Mouse (Mus musculus): ENCODE measurements at regions not wholly inside any gene's neighbourhood (a gene's known extent, or its start where the extent isn't known, plus 50 kb on each side); places are given as distances from the start of the nearest gene placed in this dataset.

DNA sequence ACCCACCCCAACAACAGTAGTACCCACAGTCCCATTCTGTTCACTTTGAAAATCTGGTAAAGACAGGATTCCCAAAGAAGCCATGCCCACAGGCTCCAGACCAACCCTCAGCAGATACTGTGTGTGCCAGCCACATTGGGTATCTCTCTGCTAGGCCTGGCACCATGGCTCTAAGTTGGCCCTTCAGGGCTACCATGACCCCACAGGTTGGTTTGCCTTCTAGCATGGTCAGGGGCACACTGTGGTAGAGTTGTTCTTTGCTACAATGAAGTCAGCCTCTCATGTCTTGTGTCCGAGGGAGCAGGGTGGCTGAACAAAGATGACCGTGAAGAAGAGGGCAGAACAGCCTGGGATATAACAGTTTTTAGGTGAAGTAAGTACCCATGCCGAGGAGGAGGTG lies 59.8 kb upstream of the Slco4a1 start:
- no peaks in the 10 kb centered on the region for H3K9me3 ChIP-seq

DNA sequence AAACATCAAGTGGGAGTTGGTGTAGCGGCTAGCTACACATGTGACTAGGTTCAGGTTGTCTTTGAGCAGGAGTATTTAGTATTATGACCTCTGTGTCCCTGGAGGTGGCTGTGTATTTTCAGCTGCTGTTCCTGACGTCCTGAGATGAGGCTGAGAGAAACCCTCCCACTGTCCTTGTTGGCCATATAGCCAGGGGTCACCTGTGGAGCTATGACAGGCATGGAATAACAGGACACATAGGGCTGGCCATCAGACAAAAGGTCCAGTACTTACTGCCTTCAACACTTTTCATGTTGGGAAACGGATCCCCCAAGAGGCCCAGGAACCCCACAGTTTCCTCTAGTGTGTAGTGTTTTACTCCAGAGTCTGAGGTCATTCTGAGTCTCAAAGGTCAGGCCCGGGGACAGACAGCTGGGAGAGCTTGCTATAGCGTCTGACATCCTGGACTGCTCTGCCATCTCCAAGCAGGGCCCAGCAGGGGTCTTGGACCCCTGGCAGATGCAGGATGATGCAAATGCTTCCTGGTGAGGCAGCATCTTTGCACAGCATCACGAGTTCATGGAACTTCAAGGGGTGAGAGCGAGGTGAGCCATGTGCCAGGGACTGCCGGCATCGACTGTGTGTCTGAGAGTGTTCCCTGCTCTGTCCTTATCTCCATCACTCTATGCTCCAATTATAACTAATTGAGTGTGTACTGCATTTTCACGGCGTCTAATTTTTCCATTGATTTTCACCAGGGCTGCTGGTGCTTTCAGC lies 60.6 kb upstream of the Slco4a1 start:
- no peak overlapping the region for H3K4me2 ChIP-seq (replicated peaks)
- H3K27ac ChIP-seq, result no peak overlapping the region
- no peak overlapping the region for H3K9ac ChIP-seq
- peaks cover 12% of the 10 kb centered on the region; the same call in 1 of the 2 replicates for H3K27me3 ChIP-seq (replicated peaks)
- no peaks in the 10 kb centered on the region for H3K36me3 ChIP-seq
- WGBS, result 61% methylated on average over 11 of the region's 11 CpGs
- no peaks in the 10 kb centered on the region; the same call in 1 of the 2 replicates for H3K4me1 ChIP-seq (replicated peaks)
- H3K4me3 ChIP-seq (replicated peaks), result no peak overlapping the region
- ATAC-seq, result no peak
- H3K9me3 ChIP-seq, result no peaks in the 10 kb centered on the region

More for the DNA sequence above, 59.8 kb upstream of the Slco4a1 start:
- Histone ChIP-seq H3K27me3 (replicated peaks) (peaks cover 7% of the 10 kb centered on the region; the same call in 1 of the 2 replicates), H3K4me1 (replicated peaks) (no peaks in the 10 kb centered on the region; the same call in 1 of the 2 replicates), H3K27ac (no peak overlapping the region), H3K4me3 (replicated peaks) (no peak overlapping the region), H3K36me3 (no peaks in the 10 kb centered on the region), H3K9ac (no peak overlapping the region), H3K4me2 (replicated peaks) (no peak overlapping the region)
- WGBS, result 86% methylated on average over 3 of the region's 3 CpGs
- ATAC-seq, result no peak

DNA sequence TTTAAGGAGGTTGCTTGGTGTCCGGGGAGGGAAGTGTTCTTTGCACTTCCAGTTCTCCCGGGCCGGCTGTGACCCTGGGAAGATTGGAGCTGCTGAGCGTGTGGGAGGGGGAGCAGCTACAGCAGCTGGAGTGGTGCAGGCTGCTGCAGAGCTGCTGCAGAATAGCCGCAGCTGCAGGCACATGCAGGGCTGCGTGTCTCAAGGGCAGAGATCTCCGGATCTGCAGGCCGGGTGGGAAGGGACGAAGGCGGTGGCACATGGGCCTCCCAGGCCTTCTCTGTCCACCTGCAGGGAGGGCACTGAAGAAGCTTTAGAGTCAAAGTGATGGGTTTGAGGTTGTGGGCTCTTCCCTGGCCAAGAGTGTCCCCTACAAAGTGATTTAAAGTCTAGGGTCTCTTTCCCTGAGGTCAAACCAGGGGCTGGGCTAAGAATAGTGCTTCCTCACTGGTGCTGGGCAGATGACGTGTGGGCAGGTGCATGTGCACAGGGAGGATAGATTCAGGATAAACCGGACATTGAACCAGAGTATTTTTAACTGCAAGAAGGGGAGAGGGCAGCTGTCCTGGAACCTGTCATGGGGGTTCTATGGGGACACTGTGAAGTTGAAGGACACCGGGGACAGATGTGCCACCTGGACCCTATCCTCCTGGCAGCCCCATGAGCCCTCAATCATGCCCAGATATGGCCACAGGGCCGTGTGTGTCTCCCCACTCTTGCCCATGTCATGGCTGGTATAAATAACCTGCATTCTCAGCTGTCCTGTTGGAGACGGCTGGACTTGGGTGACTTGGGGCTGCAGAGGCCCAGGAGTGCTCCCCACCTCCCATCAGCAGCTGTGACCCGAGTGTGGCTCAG lies 58.6 kb upstream of the Gata5 start:
- Histone ChIP-seq H3K9ac (no peak overlapping the region), H3K27ac (no peak overlapping the region)

DNA sequence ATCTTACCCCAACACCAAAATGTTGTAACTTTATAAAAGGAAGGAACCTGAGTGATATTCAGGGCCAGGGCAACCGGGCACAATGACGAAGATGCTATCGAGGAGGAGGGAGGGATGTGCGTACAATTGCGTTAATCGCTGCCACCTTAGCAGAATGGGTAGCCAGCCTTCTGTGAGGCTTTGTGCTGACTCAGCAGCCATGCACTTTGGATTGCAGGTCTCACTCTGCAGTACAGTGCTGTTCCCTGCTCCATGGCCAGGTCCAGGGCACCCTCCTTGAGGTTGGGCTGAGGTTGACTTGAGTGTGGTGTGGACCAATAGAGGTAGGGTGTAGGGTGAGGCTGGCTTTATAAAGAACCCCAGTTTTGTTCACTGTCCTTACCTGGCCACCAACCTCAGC lies 57.8 kb upstream of the Gata5 start:
- H3K36me3 ChIP-seq, result no peaks in the 10 kb centered on the region
- 89% methylated on average over 6 of the region's 6 CpGs for WGBS

More for the DNA sequence above, 58.6 kb upstream of the Gata5 start:
- Histone ChIP-seq H3K4me2 (replicated peaks) (no peak overlapping the region), H3K4me3 (replicated peaks) (no peak overlapping the region), H3K9me3 (no peaks in the 10 kb centered on the region), H3K36me3 (no peaks in the 10 kb centered on the region), H3K27me3 (replicated peaks) (peaks cover 26% of the 10 kb centered on the region; the same call in 1 of the 2 replicates), H3K4me1 (replicated peaks) (no peaks in the 10 kb centered on the region)
- ATAC-seq, result no peak
- 62% methylated on average over 16 of the region's 16 CpGs for WGBS

DNA sequence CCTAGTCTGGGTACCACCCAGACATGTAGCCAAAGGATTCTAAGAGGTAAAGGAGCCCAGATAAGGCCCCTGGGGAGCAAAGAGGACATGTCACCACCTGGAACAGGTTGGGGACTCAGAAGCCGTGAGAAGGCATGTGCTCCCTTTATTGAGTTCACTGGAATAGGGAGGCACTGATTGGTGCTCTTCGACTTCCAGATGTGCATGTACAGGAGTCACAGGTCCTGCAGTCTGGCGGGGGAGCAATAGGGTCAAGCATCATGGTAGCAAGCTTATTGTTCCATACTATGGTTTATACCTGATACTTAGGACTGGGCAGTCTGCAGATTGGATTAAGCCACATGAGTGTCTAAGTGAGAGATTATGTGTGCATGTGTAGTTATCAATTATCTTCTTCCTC lies 56.9 kb upstream of the Gata5 start:
- Histone ChIP-seq H3K4me2 (replicated peaks) (no peak overlapping the region), H3K9me3 (no peaks in the 10 kb centered on the region), H3K27ac (no peak overlapping the region), H3K9ac (no peak overlapping the region), H3K36me3 (no peaks in the 10 kb centered on the region), H3K27me3 (replicated peaks) (peaks cover 39% of the 10 kb centered on the region), H3K4me1 (replicated peaks) (no peaks in the 10 kb centered on the region), H3K4me3 (replicated peaks) (no peak overlapping the region)
- 82% methylated on average over 3 of the region's 3 CpGs for WGBS
- ATAC-seq, result no peak

More for the DNA sequence above, 57.8 kb upstream of the Gata5 start:
- Histone ChIP-seq H3K4me3 (replicated peaks) (no peak overlapping the region), H3K4me1 (replicated peaks) (no peaks in the 10 kb centered on the region), H3K27me3 (replicated peaks) (peaks cover 30% of the 10 kb centered on the region), H3K9ac (no peak overlapping the region), H3K27ac (no peak overlapping the region), H3K9me3 (no peaks in the 10 kb centered on the region), H3K4me2 (replicated peaks) (no peak overlapping the region)
- ATAC-seq, result no peak

DNA sequence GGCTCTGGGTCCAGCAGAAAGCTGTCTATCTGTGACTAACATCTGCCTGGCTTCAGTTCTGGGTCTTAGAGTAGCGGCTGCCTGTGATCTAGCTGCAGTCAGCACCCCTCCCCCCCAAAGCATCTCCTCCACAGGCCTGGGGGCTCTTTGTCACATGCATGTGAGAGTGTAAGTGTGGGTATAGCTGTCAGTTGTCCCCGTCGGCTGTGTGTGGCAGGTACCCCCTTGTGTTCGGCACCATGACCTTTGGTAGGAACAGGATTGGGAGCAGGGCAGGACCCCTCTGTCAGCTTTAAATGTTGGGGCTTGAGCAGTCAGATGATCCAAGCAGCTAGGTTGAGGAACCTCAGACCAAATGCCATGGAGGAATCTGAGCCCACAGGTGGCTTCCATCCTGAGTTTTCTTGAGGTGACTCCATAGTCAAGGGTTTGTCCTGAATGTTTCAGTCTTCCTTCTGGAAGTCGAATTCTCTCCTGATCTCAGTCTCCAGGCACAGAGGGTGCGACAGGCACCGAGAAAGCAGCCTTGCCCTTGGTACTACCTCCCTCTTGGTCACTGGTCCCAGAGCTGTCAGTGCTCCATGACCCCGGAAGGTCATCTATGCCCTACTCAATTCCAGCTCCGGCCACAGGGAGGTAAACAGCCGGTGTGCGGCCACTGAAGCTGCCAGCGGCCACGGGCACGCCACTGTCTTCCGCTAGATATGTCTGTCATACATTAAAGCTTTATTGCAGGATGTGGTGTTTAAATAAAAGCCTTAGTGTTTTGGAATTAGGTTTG lies 55.9 kb upstream of the Gata5 start:
- Histone ChIP-seq H3K4me3 (replicated peaks) (no peak overlapping the region), H3K4me1 (replicated peaks) (peaks cover 2% of the 10 kb centered on the region), H3K27me3 (replicated peaks) (peaks cover 46% of the 10 kb centered on the region), H3K9ac (no peak overlapping the region), H3K27ac (no peak overlapping the region), H3K4me2 (replicated peaks) (no peak overlapping the region), H3K36me3 (no peaks in the 10 kb centered on the region), H3K9me3 (no peaks in the 10 kb centered on the region)
- 42% methylated on average over 15 of the region's 15 CpGs for WGBS
- ATAC-seq, result no peak

DNA sequence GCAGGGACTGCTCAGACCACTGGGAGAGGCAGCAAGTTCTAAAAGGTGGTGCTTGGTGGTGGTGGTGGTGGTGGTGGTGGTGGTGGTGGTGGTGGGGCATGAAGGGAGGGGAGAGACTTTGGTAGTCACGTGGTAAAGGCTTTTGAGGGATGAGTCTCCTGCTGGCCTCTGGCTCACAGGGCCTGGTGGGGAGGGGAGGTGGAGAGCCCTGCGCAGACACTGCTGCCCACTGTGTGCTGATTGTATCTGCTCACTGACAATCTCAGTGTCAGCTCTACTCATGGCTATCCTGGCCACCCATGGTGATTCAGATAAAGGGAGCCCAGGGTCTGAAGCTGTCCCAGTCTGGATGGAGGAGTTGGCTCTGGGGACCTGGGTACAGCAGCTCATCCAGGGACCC lies 55.0 kb upstream of the Gata5 start:
- WGBS, result 41% methylated on average over 2 of the region's 2 CpGs
- H3K36me3 ChIP-seq, result no peaks in the 10 kb centered on the region
- no peak overlapping the region for H3K4me2 ChIP-seq (replicated peaks)
- H3K9ac ChIP-seq, result no peak overlapping the region
- peaks cover 3% of the 10 kb centered on the region for H3K4me1 ChIP-seq (replicated peaks)
- no peak for ATAC-seq
- H3K27ac ChIP-seq, result no peak overlapping the region
- H3K4me3 ChIP-seq (replicated peaks), result no peak overlapping the region
- peaks cover 55% of the 10 kb centered on the region for H3K27me3 ChIP-seq (replicated peaks)
- H3K9me3 ChIP-seq, result no peaks in the 10 kb centered on the region

DNA sequence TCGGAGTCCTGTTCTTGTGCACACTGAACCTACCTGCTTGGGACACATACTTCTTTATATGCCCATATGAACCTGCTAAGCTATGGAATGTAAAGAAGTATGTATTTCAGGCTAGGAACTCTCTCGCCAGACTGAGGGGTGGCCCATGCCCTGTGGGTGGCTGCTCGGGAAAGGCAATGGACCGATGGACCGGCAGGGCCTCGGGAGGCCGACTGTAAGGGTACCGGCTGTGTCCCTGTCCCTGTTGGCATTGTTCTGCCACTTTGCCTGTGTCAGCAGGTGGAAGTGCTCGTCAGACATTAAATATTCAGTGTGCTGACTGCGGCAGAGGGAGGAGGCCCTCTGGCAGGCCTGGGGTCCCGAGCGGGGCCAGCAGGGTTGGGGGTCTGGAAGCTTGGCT lies 54.5 kb upstream of the Gata5 start:
- WGBS, result 69% methylated on average over 12 of the region's 12 CpGs
- ATAC-seq, result no peak
- H3K27me3 ChIP-seq (replicated peaks), result peaks cover 58% of the 10 kb centered on the region

DNA sequence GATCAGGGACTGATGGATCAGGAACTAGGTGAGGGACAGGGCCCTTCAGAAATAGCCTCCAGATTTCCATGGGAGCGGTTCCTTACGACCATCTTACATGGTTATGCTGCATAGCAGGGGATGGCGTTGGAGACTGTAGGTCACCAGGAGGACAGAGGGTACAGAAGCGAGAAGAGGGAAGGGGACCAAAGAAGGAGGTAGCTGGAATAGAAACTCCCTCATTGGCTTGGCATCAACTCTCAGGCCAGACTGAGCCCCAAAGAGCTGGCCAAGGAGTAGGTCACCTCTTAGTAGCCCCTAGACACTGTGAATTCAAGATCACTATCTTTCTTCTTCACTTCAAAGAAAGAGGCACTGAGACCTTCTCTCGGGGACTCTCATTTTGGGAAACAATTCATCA lies 53.6 kb upstream of the Gata5 start:
- Histone ChIP-seq H3K9ac (no peak overlapping the region), H3K4me1 (replicated peaks) (peaks cover 3% of the 10 kb centered on the region), H3K9me3 (no peaks in the 10 kb centered on the region), H3K27me3 (replicated peaks) (peaks cover 55% of the 10 kb centered on the region), H3K4me2 (replicated peaks) (no peak overlapping the region), H3K4me3 (replicated peaks) (no peak overlapping the region), H3K27ac (no peak overlapping the region), H3K36me3 (no peaks in the 10 kb centered on the region)
- 74% methylated on average over 5 of the region's 5 CpGs for WGBS
- ATAC-seq, result no peak

More for the DNA sequence above, 54.5 kb upstream of the Gata5 start:
- H3K4me2 ChIP-seq (replicated peaks), result peak overlapping the region; percentile 17
- H3K27ac ChIP-seq, result no peak overlapping the region
- H3K4me1 ChIP-seq (replicated peaks), result peaks cover 3% of the 10 kb centered on the region
- H3K36me3 ChIP-seq, result no peaks in the 10 kb centered on the region
- no peak overlapping the region for H3K9ac ChIP-seq
- no peak overlapping the region for H3K4me3 ChIP-seq (replicated peaks)
- no peaks in the 10 kb centered on the region for H3K9me3 ChIP-seq

DNA sequence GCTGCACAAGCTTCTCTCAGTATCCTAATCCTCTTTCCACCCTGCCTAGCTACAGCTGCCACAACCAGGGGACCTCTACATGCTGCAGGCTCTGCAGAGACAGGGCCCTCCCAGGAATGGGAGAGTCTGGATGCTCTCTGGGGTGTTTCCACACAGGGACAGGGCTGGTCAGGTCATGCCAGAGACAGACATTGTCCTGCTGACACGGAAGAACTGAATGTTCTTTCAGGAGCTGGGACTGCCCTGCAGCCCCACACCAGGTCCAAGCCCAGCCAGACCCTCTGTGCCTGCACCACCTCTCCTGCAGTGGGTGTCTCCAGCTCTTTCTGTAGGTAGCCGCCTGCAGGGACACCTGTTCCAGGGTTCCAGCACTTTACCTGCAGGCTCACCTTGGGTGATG lies 52.8 kb upstream of the Gata5 start:
- peak overlapping the region; percentile 76 for H3K4me2 ChIP-seq (replicated peaks)
- ATAC-seq, result no peak
- H3K36me3 ChIP-seq, result no peaks in the 10 kb centered on the region
- H3K27ac ChIP-seq, result no peak overlapping the region
- 0 out of 2 replicates have a peak overlapping the region, but pooled peaks have one; percentile 3 for H3K4me3 ChIP-seq (replicated peaks)
- H3K9me3 ChIP-seq, result no peaks in the 10 kb centered on the region
- no peak overlapping the region for H3K9ac ChIP-seq
- WGBS, result 47% methylated on average over 2 of the region's 2 CpGs
- H3K27me3 ChIP-seq (replicated peaks), result peaks cover 54% of the 10 kb centered on the region
- peaks cover 3% of the 10 kb centered on the region for H3K4me1 ChIP-seq (replicated peaks)

DNA sequence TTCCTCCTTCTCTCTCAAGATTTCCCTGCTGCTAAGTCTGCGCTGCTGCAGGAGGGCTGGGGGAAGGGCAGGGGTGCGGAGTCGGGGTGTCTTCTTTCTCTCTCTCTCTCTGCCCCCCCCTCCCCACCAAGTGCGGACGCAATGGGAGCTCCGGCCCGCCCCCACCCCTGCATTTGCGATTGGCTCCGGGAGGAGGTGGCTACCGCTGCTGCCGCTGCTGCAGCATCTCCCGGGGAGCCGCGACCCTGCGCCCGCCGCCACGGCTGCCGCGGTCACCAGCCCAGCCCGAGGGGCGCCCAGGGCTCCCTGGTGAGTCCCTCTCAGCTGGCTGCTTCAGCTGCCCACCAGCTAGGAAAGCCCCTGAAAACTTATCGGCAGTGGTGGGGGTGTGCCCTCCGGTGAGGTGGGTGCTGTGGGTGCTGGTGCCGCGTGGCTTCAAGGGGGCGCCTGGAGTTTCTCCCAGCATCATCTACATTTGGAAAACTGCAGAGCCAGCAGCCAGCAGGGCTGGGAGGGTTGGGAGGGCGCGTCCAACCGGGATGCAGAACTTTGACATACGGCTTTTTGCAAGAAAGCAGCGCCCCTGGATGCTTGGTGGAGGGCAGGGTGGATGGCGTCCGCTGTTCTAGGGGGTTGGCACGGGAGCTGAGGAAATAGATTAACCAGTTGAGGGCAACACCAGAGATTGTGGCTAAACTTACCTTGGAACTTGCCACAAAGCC lies 51.6 kb upstream of the Gata5 start:
- H3K27ac ChIP-seq, result peak overlapping the region; percentile 36; the same call in 1 of the 2 replicates
- WGBS, result 1% methylated on average over 23 of the region's 35 CpGs
- peak overlapping the region; percentile 42 for H3K4me3 ChIP-seq (replicated peaks)
- peak overlapping the region; percentile 76 for H3K4me2 ChIP-seq (replicated peaks)
- no peaks in the 10 kb centered on the region for H3K9me3 ChIP-seq
- H3K36me3 ChIP-seq, result no peaks in the 10 kb centered on the region
- peak overlapping the region; percentile 40 for H3K9ac ChIP-seq
- H3K27me3 ChIP-seq (replicated peaks), result peaks cover 54% of the 10 kb centered on the region
- ATAC-seq, result peak; percentile 66
- peaks cover 3% of the 10 kb centered on the region for H3K4me1 ChIP-seq (replicated peaks)

Data from intestine, embryonic 15.5 days (tissue).